Mouse (Mus musculus) layer of hippocampus, postnatal 25 days (tissue): ENCODE measurements at regions not wholly inside any gene's neighbourhood (a gene's known extent, or its start where the extent isn't known, plus 50 kb on each side); places are given as distances from the start of the nearest gene placed in this dataset.

ENCODE experiments used
- DNase-seq, 2 experiments: peaks; one replicate each; pipeline ENCODE4 v3.0.0; 2022; ENCODE audit warnings: mixed read lengths in 2 of 2, low spot score in 1 of 2; ENCODE audit errors: extremely low spot score in 1 of 2

DNA sequence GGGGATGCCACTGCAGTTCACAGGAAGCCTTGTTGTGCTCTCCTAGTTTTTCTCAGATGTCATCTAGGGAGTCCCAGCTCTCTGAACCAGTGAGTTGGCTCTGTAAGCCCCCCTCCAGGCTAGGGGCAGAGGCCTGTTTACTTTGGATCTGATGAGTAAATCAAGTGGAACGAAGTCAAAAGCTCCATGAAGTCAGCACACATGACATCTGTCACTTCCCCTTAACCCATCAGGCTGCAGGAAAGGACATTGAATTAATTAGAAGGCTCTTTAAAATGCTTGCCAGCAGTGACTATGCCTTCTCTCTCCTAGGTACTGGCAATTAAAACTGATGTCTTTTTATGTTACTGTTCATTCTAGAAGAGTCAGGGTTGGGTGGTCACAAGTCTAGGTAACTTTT, 138.6 kb downstream of the Ackr3 start:
- DNase-seq = no peak

DNA sequence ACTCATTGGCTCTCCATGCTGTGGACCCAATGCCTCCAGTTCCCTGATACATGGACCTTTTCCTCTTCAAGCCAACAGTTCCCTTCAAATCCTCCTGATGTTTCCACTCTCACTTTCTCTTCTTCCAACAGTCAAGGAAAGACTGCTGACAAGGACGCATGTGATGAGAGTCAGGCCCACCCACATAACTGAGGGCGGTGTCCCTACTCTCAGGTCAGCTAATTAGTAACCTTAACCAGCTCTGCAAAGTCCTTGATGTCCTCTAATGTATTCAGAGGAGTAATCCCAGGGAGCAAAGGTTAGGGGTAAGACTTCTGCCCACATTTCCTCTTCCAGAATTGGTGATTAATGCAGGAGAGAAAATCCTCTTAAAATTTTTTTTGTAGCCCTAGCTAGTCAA, 139.7 kb downstream of the Ackr3 start:
- DNase-seq = no peak

DNA sequence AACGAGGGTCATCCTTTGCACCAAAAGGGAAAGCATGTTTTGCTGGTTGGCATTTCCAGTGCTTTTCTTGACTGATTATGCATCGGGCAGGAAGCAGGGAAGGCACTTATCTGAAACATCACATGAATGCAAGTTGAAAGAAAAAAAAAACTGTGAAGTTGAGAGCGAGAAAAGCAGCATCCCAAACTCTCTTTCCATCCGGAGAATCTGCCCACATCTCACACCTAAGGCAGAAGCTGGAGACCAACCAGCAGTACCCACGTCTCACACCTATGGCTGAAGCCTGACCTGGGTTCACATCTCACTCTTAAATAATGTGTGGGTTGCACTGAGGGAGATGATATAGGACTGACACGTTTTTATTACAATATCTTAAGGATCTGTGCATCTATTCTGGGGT, 143.3 kb downstream of the Ackr3 start:
- no peak for DNase-seq

DNA sequence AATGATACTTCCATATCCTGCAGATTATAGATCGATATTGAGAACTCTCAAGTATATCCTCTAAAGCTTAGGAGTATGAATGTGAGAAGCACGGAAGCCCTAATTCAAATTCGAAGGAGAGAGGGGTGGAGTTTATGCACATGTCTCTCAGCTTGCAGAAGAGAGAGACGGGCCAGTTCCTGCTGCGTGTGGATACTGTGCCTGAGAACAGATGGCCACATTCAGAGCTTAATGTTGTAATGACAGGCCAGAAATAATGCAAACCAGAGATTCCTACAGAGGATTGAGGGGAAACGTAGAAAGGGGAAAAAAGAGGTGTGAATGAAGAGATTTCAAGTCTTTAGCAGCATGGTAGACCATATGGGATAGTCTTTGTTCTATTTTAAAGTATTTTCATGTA, 145.8 kb downstream of the Ackr3 start:
- DNase-seq = no peak

DNA sequence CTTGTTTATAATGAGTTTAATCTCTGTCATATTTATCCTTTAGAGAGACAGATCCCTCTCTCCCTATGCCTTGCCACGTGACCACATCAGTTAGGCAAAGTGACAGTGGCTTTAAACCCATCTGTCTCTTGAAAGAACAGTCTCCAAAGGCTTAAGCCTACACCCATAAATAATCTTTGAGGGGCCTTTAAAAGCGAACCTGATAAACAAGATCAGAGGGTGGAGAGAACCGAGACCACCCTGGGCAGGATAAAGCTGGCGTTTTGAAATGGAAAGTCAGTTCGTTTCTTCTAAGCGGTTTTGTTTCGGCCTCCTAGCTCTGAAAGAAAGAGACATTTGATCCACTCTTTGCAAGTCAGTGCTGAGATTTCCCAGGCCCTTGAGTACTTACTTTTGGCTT, 149.5 kb downstream of the Ackr3 start:
- no peak for DNase-seq

DNA sequence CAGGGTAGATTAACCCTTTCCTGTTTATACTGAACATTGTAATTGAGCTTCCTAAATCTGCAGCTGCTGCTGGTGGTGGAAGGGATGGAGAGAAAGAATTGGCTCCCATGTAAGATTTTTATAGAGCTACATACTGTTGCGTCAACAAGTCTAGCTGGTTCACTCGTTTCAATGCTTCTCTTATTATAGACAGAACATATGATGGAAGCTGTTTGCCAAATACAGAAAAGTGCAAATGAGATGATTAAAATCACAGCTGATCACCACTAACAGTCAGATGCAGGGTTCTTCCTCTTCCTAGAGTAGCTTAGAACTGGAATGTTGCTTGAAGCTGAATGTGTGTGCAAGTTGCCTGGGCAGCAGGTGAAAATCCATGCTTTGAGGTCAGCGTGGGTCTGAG, 152.8 kb downstream of the Ackr3 start:
- DNase-seq = no peak

DNA sequence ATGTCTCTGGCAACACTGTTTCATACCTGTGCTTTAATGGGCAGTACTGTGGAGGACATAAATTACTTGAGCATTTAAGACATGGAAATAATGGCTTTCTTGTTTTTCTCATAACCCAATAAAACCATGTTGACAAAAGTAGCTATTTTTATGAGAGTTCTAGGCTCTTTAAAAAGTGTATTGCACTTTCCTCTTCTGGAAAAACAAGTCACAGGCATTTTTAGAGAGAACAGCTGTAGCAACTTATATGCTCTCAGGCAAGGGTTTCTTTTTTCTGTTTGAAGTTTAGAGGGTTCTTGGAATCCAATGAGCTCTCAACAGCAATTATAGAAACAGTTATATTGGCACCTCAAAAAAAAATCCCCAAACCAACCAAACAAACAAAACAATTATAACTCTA, 153.6 kb downstream of the Ackr3 start:
- DNase-seq = no peak

DNA sequence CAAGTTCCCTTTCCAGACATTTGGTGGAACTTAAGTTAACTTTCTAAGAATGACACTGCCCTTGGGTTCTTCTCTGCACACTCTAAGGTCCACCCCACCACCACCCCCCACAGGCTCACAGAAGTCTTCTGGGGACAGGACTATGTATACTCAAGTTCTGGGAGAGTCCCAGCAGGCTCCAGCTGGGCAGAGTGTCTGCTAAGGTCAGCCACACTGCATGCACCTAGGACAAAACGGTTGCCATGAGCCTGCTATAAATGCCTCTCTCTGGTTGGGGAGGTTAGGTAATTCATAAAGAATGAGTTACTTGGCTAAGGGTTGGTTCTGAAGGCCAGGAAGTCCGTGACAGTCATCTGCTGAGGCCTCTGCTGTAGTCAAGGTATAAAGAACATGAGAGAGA, 155.2 kb downstream of the Ackr3 start:
- DNase-seq = no peak

DNA sequence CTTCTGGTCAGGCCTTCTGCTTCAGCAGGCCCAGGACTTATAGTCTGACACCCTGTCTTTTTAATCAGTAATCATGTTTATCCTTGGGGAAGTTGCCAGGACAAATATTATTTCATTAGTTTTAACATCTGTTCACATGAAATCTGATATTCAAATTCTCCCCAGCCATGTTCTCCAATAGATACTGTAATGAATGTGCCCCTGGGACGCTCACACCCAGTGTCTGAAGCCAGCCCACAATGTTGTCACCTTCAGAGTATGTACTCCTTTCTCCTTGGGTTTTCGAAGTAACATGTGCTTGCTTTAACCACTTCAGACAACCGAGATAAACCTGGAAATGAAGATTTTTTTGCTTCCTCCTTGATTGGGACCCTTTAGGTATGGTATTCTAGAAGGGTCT, 156.3 kb downstream of the Ackr3 start:
- DNase-seq = no peak

DNA sequence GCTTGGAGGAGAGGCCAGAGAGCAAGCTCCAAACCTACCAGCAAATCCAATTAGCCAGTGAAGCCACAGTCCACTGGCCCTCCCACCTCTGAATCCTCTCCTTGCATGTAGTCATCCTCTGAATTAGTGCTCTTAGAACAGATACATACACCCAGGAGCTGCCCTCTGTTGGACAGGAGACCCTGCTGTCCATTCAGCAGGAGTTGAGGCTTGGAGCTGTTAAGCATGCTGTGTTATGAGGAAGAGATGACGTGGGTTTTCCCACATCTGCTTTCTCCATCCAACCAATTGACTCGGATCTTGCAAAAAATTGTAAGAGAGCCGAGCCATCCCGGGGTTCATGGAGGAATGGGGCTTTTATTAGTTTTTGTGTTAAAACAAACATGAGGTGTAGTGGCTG, 160.7 kb downstream of the Ackr3 start:
- DNase-seq = no peak

DNA sequence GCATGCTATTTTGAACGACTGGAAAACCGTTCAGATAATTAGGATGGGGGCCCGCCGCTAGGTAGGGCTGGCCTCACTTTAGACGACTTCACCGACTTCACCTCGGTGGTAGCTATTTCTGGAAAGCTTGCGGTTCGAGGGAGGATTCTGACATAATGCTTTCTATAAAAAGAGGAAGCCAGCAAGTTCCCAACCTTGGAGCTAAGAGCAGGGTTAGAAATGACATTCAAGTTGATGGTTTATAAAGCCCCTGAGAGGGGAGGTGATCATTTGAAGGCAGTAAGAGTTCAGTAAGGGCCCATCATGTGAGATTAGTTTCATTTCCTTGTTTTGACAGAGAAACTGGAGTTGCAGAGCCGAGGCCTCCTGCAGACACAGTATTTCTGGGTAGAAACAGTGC, 164.8 kb downstream of the Ackr3 start:
- DNase-seq = no peak

DNA sequence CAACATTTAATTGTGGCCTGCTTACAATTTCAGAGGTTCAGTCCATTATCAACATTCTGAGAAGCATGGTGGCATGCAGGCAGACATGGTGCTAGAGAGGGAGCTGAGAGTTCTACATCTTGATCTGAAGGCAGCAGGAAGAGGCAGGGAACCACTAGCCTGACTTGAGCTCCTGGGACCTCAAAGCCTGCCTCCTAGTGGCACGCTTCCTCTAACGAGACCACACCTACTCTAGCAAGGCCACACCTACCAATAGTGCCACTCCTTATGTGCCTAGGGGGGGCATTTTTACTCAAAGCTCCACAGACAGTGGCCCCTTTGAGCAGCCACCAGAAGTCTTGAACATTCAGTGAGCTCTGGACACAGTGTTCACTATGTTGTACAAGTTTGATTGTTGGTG, 165.5 kb downstream of the Ackr3 start:
- DNase-seq = no peak

DNA sequence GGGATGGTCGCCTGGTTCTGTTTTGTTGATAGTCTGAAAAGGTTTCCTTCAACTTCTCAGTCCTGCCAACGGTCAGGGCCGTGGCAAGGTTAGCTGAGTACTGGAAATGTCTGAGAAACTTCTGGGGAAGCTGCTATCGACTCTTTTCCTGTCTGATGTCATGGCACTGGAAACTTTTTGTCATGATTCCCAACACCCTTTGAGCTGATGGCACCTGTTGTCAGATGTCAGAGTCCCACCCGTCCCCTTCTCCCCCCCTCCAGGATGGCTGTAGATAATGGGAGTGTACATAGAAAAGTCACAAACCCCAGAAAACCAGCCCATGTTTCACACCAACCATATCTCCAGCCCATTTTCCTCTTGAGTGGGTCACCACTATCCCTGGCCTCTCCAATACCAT, 167.0 kb downstream of the Ackr3 start:
- no peak for DNase-seq

DNA sequence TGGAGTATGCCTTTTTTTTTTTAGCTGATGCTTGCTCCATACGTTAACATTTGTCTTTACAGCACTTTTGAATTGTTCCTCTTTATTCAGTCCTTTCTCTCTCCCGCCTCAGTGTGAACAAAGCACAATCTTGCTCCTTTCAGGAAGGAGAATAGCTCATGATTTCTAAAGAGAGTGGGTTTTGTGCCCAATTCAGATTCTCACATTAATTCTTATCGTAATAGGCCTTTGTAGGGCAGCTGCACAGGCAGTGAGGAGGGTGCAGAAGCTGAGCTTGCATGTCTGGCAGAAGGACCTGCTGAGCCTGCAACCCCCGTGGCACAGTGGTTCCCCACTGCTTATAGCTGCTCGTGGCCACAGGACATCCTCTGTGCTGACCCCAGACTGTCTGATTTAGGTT, 169.2 kb downstream of the Ackr3 start:
- no peak for DNase-seq

DNA sequence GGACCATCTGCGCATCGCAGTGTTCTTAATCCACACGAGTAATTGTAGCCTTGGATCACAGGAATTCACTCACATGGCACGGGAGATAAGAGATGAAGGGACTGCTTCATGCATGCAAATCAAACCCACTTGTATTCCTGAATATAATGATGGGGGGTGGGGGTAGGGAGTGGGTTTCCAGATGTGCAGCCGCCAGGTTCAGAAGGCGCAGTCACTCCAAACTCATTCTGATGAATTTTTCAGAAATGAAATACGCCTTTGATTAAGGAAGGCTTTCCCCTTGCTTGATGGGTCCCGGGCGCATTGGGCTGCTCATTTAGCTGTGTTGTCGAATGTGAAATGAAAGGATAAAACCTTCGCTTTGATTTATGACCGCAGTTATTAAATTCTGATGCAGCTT, 170.7 kb downstream of the Ackr3 start:
- no peak for DNase-seq

DNA sequence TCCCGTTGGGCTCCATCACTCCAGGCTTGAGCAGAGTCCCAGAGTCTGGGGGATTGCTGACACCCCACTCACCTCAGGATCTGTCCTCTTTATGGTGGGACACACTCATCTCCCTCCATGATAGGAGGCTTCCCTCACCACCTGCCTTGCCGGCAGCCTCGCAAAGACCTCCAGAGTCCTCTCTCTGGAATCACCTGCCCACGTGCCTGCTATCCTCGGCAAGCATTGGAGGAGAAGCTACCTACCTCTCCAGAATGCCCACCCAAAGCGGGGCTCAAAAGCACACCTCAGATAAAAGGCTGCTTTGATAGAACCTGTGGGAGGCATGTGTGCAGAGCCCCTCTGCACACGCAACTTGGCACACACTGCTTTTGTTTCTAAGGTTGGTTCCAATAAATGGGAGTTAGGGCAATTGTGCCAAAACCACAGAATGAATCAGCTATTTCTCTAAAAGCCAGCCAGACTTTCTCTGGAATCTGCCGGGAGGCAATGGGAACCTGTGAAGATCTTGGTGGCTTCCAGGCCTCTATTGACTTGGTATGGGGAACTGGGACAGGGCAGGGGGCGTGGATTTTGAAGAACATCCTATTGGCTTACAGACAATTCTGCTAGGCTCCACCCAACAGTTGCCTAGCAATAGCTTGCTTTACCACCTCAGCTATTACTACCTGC, 176.4 kb downstream of the Ackr3 start:
- no peak for DNase-seq

DNA sequence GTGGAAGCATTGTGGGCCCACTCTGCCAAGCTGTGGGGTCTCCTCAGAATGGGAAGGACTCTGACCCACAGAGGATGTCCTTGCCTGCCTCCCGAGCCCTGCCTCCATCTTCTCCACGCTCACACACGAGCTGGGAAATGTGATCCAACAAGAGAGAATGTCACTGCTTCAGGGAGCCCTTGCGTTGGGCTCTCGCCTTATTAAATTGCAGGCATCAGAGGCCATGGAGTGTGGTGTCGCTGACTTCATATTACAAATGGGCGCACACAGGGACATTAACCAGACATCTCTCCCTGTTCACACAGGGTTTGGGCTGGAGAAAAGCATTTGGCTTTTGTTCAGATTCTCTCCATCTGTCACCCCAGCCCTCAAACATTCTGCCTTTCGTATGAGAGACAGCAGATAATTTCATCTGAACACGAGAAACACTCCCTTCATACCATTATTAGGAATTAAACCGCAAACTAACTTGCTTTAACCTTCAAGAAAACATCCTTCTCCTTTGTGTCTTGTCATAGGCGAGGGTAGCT, 179.2 kb downstream of the Ackr3 start:
- peak in 1 of 2 experiments; percentile 24 for DNase-seq

DNA sequence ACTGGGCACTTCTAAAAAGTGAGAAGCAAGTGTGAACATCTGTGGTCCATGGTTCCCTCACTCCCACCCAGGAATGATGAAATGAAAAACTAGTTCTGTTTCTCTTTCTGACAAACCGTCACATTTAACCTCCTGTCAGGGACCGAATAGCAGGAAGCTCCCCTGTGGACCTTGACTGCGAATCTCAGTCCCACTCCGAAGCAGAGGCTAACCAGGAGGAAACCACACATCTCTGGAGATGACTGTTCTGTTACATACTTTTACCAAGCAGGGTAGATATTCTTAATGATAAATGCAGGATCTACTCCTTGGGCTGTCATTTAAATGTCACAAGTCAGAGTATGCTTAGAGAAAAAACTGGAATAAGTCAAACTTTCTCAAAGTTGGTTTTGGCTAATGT, 181.2 kb downstream of the Ackr3 start:
- DNase-seq = no peak

DNA sequence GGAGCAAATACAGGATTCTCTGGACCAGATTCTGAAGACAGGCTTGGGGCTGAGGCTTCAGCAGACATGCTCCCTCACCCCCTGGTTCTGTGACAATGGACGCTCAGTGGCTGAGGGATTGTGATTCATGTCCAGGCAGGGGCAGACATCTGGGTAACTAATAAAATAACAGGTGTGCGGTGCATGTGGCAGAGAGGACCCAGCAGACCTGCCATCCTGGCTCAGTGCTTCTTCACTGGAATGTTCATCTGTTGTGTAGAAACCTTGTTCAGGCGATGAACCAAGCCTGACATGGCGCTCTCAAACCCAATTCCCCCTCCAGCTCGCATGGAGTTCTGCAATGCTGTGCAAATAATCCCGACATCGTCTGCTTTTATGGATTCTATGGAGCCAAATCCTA, 183.0 kb downstream of the Ackr3 start:
- DNase-seq = no peak

DNA sequence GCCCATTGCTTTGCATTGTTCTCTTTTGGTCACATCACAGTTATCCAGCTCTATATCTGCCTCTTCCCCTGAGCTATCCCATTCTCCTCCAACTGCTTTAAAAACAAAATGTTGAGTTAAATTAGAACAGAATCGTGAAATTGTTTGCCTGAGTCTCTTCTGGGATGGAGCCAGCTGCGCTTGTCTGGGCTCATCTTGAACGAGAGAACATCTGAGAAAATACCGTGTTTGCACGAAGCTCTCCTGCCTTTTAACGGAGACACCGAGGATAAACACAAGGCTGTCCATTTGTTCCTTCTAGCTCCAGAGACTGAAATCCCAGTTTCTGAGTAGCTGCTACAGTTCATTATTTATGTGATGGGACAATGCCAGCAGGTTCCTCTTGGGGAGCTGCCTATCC, 186.6 kb downstream of the Ackr3 start:
- no peak for DNase-seq

DNA sequence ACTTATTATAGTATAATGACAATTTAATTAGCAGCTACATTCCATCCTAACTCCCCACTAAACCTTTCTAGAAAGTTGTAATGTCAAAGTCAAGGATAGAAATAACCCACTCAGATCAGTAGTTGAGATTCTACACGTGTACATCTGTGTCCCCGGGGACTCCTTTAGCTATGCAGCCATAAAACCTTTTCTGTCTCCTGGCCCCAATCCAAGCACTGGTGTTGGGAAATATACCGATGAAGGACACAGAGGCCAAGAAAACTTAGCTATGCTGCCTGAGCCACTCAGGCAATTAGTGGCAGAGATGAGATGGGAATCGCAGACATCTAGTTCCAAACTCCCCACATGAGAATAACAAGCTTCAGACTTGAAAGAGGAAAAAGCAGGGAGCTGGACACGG, 190.1 kb downstream of the Ackr3 start:
- no peak for DNase-seq

DNA sequence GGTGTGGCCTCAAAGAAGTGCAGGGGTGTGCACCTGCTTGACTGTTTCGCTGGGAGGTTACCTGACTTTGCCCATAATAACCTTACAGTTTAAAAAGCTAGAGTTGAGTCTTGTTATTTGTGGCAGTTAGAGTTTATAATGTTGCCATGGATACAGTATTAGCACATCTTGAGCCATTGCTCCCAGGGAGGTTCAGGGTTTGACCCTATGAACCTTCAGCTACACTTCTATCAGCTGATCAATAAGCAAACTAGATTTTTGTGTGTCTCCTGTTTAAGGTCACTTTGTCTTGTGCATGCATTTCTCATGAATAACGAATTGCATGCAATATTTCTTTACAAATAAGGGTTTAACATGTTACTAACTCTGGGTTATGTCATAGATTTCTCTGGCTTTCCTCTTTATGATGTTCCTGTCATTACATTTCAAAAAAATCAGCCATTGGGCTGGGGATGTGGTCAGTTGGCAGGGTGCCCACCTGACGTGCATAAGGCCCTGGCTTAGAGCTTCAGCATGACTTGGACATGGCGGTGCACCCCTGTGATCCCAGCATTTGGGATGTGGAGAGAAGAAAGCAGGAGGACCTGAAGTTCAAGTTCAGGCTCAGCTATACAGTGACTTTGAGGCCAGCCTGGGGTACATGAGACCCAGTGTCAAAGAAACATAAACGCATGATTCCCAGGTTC, 191.7 kb downstream of the Ackr3 start:
- DNase-seq = no peak
